ENCODE assay signal across 8 mouse cellular contexts in genomic region chr2:60717348-60717747, GRCm38 (mm10).
DNase-seq lines count a peak whose midpoint lies in the region; ATAC-seq lines count a peak whose summit lies in the region.

No protein-coding gene starts in this region.

- peak; percentile 34 to 51 for DNase-seq in cerebellum, postnatal 25 days
- no peak for DNase-seq in cerebellum, adult 9-11 months
- peak; percentile 48 to 57 for DNase-seq in CD8-positive naive resting alpha-beta T cell, adult 2 months (ENCODE audit: low read depth in 2 of 2, low spot score in 2 of 2)
- DNase-seq in frontal cortex, postnatal 36 days (ENCODE audit: low spot score in 2 of 2), result peak; percentile 30 to 43
- peak; percentile 70 for DNase-seq in kidney, postnatal 14 days
- peak; percentile 34 for DNase-seq in lung, postnatal 25 days (ENCODE audit: low spot score)
- peak; percentile 38 for DNase-seq in telencephalon, adult 2 months (ENCODE audit: low read depth, low spot score)

- no peak for ATAC-seq in cerebellum, adult (ENCODE audit: insufficient number of reproducible peaks, low FRiP score, low TSS enrichment)
